Mouse (Mus musculus) heart, adult 2 months (tissue): ENCODE results near the gene Olfr13.

Source experiments
- CTCF ChIP-seq: fragments of 200-600 bp; IDR thresholded peaks from 2 replicates; pipeline ENCODE4 v1.8.1; 2022; ENCODE audit warnings: antibody characterized with exemption, mild to moderate bottlenecking, moderate library complexity
- EP300 ChIP-seq: fragments of 200-500 bp; IDR thresholded peaks from 2 replicates; pipeline ENCODE4 v1.6.1; 2011; ENCODE audit warnings: low read depth, low read length, control low read depth; ENCODE audit not compliant: insufficient read depth
- POLR2A ChIP-seq: fragments of 200-500 bp; IDR thresholded peaks from 2 replicates; pipeline ENCODE4 v1.6.1; 2011; ENCODE audit warnings: mild to moderate bottlenecking, low read depth, low read length, control low read depth; ENCODE audit not compliant: insufficient read depth

DNA sequence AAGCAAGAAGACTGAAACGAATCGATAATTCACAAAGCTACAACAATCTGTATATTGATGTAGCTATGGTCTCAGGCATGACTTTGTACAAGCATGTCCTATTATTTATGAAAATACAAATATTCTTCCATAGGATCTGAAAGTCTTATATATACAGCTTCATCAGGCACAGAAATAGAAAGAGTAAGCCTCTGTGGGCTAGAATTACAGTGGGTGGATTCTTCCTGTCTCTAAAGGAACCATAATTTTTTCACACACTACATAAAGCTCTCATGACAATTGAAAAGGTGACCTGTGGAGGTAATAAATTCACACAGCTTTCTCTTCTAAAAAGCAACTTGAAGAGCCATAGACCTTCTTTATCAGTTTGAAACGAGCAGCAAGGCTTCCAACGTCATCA, at the start of gene Olfr13:
- no peak for TF ChIP-seq CTCF
- no peak for TF ChIP-seq EP300
- TF ChIP-seq POLR2A = no peak
